Mouse (Mus musculus): ENCODE measurements around the gene Bnc2.

The Bnc2 gene

DNA sequence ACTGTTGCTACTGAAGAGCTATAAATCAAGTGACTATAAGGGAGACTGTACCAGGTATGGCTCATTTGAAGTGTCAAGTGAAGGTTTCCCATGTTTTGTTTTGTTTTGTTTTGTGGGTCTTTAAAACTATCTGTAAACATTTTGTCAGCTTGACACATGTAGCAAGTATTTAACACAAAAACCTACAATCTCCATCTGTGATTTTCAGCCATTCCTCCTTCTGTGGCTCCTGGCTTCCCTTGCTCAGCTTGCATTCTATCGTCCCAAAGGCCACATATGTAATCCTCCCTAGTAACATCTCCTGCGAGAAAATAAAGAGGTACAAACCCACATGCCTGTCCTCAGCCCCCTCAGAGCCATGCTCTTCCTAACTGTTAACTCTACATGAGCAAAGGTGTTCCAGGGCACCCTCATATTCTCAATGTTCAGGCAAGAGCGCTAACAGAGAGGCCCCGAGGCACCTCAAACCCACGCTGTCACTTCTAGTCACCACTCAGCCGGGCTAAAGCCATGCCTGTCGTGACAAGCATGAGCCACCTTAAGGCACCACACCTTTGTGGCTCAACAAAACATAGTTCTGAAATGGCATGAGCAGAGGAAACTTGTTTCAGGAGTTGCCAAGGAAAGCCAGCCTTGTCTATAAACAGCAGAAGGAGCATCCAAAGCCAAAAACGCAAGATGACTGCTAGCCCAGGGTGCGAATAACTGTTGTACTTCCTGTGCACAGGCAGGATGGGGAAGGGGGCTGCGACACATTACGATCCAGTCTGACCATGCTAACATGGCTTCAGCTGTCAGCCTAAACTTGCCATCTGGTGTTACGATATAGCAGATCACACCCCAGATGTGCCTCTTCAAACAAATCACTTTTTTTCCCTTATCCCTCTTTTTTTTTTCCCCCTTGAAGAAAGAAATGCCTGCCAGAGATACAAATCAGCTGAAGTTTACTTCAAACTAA, 42.0 kb downstream of the Bnc2 start:
- DNase-seq (ENCODE audit: low read depth, low spot score): no peak

DNA sequence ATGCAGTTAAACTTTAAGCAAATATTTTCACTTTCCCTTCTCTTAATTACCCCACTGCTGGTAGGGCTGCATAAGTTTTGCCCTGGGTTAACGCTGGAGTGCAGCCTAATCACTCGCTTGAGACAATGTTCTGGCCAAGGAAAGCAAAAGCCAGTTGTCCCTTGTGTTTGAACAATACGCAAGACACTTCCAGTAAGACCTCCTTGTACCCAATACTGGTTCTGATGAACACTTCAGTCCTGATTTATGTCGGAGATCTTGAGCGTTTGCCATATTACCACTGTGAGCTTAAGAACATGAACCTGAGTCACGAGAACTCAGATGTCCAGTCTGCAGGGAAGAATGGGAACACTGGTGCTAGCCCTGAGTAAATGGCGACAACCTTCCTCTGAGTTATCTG, 47.5 kb downstream of the Bnc2 start:
- no peak for DNase-seq (ENCODE audit: low read depth, low spot score)

DNA sequence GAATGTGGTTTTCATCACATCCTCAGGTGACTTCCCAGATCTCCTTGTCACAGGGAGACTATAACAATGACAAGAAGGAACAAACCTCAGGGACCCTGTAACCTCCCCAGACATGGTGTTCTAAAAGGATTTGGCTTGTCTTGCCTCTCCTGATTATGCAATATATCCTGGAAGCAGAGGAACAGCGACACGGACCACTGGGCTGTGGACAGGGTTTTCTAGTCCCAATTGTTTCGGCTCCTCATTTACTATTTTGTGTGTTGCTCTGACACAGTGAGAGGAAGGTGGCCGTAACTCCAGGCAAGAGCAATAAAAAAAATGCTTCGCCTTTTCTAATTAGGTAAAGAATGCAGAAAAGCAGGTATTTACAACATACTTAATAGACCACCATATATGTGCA, 51.8 kb downstream of the Bnc2 start:
- DNase-seq (ENCODE audit: low read depth, low spot score): no peak

GRCm38 (mm10) chr4:84621785-84622184, 53.3 kb downstream of the Bnc2 start:
- no peak for DNase-seq (ENCODE audit: low read depth, low spot score)

DNA sequence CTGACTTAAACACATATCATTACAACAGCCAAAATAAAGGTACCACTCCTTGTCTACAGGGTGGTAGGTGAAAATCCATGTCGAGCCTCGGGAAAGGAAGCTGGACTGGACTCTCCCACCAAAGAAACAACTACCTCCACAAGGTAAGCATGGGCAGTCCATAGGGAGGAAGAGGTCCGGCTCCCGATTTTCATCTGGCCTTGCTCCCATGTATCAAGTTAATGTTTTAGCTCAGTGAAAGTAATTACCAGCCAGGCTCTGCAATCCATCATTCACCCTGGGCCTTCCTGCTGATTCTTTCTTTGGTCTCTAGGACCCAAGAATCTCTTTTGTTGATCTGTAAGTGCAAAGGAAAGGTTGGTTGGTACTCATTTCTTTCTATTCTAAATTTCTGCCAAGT, 65.2 kb downstream of the Bnc2 start:
- DNase-seq (ENCODE audit: low read depth, low spot score): no peak

DNA sequence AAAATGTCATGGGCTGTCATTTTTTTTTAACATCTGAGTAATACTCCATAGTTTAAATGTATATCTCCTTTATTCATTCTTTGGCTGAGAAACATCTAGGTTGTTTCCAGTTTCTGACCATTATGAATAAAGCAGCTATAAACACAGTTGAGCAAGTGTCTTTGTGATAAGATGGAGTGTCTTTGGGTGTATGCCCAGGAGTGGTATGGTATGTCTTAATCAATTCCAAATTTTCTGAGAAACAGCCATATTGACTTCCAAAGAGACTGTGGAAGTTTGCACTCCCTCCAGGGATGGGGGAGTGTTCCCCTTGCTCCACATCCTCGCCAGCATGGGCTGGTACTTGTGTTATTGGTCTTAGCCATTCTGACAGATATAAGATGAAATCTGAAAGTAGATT, 70.6 kb downstream of the Bnc2 start:
- DNase-seq (ENCODE audit: low read depth, low spot score): no peak

DNA sequence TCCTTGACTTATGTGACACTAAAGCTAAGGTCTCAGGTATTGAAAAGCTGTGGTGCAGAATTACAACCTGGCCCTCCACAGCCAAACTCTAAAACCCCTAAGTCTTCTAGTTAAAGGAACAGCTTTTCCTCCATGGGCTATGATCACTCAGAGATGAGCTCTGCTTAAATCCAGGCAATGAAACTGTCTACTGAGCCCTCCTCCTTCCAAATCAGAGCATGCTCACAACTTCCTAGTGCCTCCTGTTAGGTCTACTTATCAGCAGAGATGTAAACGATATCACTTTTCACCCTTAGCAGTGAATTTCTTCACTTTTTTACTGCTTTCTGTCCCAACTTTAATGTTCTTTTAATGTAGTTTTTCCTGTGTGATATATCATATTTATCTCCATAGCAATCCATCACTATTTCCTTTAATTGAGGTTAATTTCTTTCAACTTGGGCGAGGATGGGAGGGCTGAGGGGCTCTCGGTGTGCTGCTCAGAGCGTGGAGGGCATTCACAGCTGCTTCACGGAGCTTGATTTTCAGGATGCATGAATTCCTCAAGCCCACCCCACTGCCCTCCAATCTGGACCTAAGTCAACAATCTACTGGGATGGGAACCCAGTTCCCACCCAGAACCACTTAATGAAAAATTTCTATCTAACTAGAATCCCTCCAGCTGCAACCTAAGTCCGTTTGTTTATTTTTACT, 94.7 kb downstream of the Bnc2 start:
- DNase-seq (ENCODE audit: low read depth, low spot score): no peak

DNA sequence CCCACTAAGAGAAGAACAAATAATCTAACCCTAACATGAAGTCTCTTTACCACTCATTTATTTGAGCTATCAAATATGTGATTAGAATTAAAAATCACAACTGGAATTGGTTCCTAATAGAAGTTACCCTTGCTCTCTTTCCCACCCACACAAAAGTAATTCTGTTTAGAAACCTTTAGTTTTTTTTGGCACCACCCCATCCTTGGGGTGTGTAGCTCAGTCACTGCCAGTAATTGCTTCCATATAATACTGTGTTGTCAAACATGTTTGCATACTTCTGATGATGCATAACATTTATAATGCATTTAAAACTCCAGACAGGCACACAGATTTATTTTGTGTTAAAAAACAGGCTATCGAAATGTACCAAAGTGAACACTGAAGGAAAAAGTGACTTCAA, 96.8 kb downstream of the Bnc2 start:
- no peak for DNase-seq (ENCODE audit: low read depth, low spot score)

DNA sequence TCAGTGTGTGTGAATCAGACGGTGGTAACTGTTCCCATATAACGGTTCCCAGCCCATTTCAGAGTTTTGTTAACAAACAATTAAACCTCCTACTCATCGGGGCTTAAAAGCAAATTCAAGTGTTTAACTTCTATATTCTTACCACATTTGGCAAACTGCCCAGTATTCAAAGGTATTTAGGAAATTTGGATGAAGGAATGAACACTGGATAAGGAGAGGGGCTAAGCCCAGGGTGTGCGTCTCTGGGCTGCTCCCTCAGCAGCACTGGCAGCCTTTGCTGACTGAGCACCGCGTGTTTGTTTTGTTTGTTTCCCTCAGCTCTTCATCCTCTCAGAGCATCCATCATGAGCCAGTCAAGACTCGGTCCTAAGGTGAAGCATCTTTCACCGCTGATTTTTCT, 109.0 kb downstream of the Bnc2 start:
- DNase-seq (ENCODE audit: low read depth, low spot score): no peak

DNA sequence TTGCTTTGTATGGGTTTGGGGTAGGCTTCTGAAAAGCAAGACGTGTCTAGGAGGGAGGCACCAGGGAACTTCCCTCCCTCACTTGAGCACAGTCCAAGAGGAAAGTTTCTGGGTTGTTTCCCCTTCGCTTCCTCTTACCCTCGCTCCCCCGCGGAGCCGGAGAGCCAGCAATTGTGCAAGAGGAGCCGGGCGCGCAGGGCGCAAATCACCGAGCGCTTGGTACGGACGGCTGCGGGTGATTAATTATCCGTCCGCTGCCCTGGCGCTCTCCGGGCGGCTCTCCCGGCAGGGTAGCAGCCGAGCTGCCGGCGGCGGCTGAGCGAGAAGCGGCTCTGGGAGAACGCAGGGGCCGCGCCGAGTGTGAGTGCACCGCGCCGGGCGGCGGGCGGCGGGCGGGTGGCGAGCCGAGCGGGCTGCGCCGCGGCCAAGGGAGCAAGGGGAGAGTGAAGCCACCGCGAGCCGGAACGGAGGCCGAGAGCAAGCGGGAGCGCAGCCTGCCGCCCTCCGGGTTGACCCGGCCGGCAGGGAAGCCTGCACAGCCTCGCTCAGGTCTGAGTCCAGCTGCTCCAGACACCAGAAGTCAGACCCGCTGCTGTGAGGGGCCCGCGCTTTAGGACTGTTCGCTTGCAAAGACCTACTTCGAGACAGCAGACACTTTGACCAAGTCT, 129.7 kb downstream of the Bnc2 start:
- DNase-seq (ENCODE audit: low read depth, low spot score): no peak

- no peak for DNase-seq (ENCODE audit: low read depth, low spot score)
Observed at GRCm38 (mm10) chr4:84544646-84545045, 130.4 kb downstream of the Bnc2 start.

DNA sequence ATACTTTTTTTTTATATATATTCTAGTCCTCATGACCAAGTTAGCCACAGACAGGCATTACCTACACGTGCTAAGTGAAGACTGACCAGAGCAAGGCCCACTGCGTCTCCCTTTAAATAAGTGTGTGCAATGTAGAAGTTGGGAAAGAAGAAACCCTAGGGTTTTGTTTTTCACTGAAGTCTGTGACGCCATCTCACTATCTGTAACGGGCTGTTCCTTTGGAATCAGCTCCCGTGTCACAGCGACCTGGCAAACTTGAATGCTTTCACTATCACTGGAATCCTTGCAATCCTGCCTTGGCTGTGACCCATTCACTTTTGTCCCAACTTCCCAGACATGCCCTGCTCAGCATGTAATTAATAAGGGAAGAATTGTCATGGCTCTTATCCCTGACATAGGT, 134.5 kb downstream of the Bnc2 start:
- no peak for DNase-seq (ENCODE audit: low read depth, low spot score)

DNA sequence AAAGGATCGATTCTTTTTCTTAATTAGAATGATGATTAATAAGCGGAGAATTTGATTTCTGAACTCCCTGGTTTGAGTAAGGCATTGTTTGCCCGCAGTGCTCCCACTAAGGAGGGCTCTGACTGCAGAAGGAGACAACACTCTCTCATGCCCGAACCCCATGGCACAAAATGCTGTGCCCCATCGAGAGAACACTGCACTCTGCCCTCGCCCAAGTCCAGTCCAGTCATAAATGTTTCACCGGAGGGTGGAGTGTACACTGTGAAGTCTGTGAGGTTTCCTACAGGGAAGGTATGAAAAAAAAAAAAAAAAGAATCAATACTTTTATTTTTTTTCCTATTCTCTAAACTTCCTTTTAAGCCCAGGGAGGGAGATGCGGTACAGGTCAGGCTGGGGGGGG, 135.7 kb downstream of the Bnc2 start:
- DNase-seq (ENCODE audit: low read depth, low spot score): no peak

DNA sequence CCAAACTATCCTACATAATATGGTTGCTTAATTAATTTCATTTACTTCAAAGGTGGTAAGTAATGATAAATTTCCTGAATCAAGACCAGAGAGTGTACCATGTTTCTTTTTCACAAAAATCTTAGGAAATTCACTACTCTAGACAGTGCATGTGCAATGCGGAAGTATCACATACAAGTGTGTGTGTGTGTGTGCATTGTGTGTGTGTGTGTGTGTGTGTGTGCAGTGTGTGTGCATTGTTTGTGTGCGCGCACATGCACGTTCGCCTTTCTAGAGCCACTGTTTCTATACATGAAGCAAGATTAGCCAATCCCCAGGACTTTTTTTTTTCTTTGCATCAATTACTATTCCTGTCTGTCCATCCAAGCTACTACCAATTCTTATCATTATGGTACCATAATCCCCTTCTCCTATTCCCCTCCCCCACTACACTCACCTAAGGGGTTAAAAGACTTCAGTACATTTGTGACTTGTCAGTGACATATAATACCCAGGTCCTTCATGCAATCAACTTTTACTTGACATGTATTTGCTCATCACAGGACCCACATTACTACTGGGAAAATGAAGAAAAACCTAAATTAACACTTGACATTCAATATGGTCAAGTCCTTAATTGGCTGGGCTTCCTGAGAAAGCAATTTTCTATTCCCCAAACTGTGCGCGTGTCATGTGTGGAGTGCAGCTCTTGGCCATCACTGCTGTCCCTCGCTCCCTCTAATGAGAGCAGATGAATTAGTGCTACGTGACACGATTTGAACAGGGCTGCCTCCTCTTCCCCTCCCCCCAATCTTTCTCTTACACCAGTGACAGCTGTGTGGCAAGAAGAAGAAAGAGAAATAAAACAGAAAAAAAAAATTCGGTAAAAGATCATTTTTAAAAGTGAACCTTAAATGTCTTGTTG, 145.9 kb downstream of the Bnc2 start:
- no peak for DNase-seq (ENCODE audit: low read depth, low spot score)

- no peak for DNase-seq (ENCODE audit: low read depth, low spot score)
Observed at GRCm38 (mm10) chr4:84528358-84528757, 146.7 kb downstream of the Bnc2 start.

DNA sequence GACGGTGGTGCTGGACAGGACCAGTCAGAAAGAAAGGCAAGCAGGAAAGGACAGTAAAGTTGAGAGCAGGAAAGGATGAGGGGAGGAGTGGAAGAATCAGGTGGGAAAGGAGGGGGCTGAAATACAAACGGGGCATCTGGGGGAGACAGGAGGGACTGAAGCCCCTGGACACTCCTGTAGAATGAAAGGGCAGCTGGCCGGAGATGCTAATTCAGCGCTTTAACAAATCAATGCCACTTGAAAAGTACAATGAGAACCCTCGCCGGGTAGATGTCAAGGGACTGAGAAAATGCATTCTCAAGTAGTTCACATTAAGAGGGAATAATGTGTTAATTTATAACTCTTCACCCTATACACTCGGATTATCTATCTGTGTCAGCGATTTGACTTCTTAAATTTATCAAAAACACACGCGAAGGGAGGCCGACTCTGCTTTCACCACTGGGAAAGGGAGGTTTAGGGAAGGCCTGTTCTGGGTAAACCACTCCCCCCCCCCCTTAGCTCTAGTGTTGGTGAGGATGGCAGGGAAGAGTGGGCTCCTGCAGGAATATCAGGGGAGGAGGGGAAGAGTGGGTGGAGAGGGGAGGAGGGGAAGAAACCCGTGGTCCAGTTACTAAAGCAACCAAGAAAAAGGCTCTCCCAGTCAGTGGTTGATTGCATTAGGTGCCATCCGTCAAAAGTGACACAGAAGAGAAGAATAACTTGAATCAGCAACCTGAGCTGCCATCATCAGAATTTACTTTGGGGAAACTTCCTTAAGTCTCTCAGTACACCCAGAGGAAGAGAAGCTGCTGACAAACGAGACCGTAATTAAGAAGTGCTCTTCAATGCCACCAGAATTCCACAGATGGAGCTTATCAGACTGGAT, 147.8 kb downstream of the Bnc2 start:
- no peak for DNase-seq (ENCODE audit: low read depth, low spot score)

DNA sequence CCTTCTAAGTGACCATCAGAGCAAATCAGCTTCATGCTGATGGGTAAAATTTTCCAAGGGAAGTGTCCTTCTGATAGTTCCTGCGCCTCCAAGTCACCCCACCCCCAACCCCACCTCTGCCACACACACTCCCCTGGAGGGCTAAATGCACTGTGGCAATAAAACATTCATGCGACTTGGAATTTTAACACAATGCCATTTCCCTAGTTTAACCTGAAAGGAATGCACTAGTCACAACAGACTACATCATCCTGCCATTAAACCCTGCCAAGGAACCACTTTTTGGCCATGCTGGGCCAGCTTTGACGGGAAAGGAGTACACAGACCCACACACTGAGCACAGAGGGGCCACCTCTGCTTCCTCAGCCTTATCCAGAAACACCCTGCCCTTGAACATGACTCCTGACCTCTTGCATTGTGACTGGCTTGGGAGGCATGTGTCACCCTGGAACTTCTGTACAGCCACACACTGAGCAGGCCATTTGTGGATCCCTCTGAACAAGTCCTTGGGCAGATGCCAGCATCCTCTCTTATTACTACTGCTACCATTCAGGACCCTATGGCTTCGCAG, 151.3 kb downstream of the Bnc2 start:
- no peak for DNase-seq (ENCODE audit: low read depth, low spot score)

- DNase-seq (ENCODE audit: low read depth, low spot score): no peak
Observed at GRCm38 (mm10) chr4:84523211-84523610, 151.9 kb downstream of the Bnc2 start.

DNA sequence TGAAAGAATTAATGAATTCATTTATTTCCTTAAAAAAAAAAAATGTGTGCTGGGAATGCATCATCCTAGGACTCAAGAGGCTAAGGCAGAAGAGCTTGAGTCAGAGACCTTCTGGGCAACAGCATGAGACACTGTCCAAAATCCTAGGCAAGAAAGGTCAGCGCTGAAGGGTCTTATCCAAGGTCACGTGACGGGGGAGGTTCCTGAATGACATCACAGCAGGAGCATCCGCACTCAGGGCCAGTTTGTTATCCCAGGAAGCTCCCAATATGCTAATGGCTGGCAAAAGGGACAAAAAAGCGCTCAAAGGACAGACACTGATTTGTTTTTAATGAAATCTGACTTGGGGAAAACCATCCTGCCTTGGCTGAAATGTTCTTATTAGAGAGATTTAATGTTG, 153.5 kb downstream of the Bnc2 start:
- DNase-seq (ENCODE audit: low read depth, low spot score): no peak

GRCm38 (mm10) chr4:84510466-84510865, 164.6 kb downstream of the Bnc2 start:
- no peak for DNase-seq (ENCODE audit: low read depth, low spot score)
